Mouse (Mus musculus) brown adipose tissue, adult 24 weeks (tissue): Measurements from ENCODE around the gene Angptl6. TPM values are rescaled to one million over a fixed set of nuclear protein-coding genes. Genes with fewer than 3 reads are reported as not detected.
"Not testable (repeated sequence)": the region's sequence is repeated elsewhere in the genome, so short reads cannot be mapped to it uniquely, and the experiment has no call there.

Source experiments
- H3K27ac ChIP-seq: fragments of 200-500 bp; replicated peaks from 2 replicates; pipeline ENCODE4 v1.5.1; 2012; ENCODE audit warnings: low read depth, mild to moderate bottlenecking, low read length
- H3K4me1 ChIP-seq: fragments of 200-500 bp; 2 replicates; pipeline ENCODE4 v1.6.1; 2012; ENCODE audit warnings: low read length, mixed read lengths; ENCODE audit not compliant: control insufficient read depth, insufficient read depth, insufficient read length
- H3K4me3 ChIP-seq: fragments of 200-500 bp; 2 replicates; pipeline ENCODE4 v1.5.1; 2012; ENCODE audit warnings: low read depth, mild to moderate bottlenecking, low read length, moderate library complexity; ENCODE audit not compliant: insufficient read depth
- polyA plus RNA-seq: library from polyadenylated mRNA; stranded (reverse); fragments of >200 nt; gene quantifications from 2 replicates; pipeline ENCODE4 v1.2.4, GENCODE M21; 2012; ENCODE audit not compliant: missing spikeins, insufficient read depth, insufficient read length

The Angptl6 gene
- polyA plus RNA-seq, 1 experiment: 5.0 TPM

GRCm38 (mm10) chr9:20835431-20835954, 44.0 kb downstream of the Angptl6 start:
- H3K4me1 ChIP-seq, H3K4me3 ChIP-seq, H3K27ac ChIP-seq: not testable (repeated sequence)

DNA sequence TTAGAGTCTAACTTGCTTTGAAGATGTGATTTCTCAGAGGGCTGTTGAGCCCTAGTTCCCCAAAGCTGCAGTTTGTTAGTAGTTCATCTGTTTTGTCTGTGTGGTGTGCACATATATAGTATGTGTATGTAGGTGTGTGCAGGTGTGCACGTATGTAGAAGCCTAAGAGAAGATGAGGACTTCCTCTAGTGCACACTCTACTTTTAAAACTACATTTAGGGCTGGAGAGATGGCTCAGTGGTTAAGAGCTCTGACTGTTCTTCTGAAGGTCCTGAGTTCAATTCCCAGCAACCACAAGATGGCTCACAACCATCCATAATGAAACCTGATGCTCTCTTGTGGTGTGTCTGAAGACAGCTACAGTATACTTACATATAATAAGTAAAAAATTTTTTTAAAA, 44.6 kb downstream of the Angptl6 start:
- H3K4me3 ChIP-seq: no peak overlapping the region
- no peak overlapping the region for H3K27ac ChIP-seq
- H3K4me1 ChIP-seq: peaks cover 2% of the 10 kb centered on the region; the same call in 1 of the 2 replicates

DNA sequence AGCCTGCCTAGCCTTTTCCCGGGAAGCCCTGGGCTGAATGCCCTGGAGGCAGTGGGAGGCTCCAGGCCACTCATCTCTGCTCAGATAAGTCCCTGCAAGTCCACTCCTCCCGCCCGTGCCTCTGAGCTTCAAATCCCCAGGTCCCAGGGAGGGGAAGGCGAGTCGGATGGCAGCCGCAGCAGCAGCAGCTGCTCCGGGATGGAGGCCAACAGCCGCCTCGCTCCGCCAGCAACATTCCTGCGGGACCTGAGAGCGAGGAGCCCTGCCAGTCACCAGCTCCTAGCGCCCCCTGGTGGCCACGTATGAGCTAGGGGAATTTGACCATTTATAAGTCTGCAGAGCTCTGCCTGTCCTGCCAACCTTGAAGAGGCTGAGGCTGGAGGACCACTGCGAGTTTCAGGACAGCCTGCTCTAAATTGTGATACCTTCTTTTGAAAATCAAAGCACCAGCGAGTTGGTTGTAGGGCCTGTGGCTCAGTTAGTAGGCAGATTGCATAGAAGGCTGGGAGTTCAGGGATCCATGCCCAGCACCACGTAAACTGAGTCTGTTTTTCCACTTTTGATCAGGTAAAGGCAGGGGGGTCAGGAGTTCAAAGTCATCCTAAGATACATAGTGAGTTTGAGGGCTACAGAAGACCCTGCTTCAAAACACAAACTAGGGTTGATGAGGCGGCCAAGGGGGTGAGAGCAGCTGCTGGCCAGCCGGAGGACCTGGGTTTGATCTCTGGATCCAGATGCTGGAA, 48.5 kb downstream of the Angptl6 start:
- peaks cover 2% of the 10 kb centered on the region; the same call in 1 of the 2 replicates for H3K4me1 ChIP-seq
- no peak overlapping the region for H3K27ac ChIP-seq
- H3K4me3 ChIP-seq: no peak overlapping the region

- no peak overlapping the region for H3K4me3 ChIP-seq
These were observed 51.4 kb downstream of the Angptl6 start for GRCm38 (mm10) chr9:20828127-20828526.

GRCm38 (mm10) chr9:20825781-20826180, 53.7 kb downstream of the Angptl6 start:
- H3K4me3 ChIP-seq: no peak overlapping the region
- H3K27ac ChIP-seq: no peak overlapping the region
- H3K4me1 ChIP-seq: peaks cover 2% of the 10 kb centered on the region; the same call in 1 of the 2 replicates

More at GRCm38 (mm10) chr9:20828127-20828526, 51.4 kb downstream of the Angptl6 start:
- Histone ChIP-seq H3K4me1 (peaks cover 2% of the 10 kb centered on the region; the same call in 1 of the 2 replicates), H3K27ac (no peak overlapping the region)

Other genes starting within 250 kb of the Angptl6 start
- gene Ubl5, start 236.8 kb downstream of the Angptl6 start, polyA plus RNA-seq: 257 and 293 TPM in 2 replicates
- gene Fbxl12, start 235.0 kb downstream of the Angptl6 start, polyA plus RNA-seq: 5.8 and 6.5 TPM in 2 replicates
- 13.9 and 17.2 TPM in 2 replicates for gene Pin1, start 227.6 kb downstream of the Angptl6 start, polyA plus RNA-seq
- 0.63 TPM in 1 of 2 replicates, not detected in the other for gene Olfm2, start 133.4 kb downstream of the Angptl6 start, polyA plus RNA-seq
- gene Col5a3, start 64.7 kb downstream of the Angptl6 start, polyA plus RNA-seq: 16.9 and 23.5 TPM in 2 replicates
- gene Rdh8, start 61.2 kb downstream of the Angptl6 start, polyA plus RNA-seq: not detected in 2 replicates
- 2.1 and 5.8 TPM in 2 replicates for gene A230050P20Rik, start 11.1 kb downstream of the Angptl6 start, polyA plus RNA-seq
- 6.6 and 7.9 TPM in 2 replicates for gene Ppan, start 8.4 kb upstream of the Angptl6 start, polyA plus RNA-seq
- 61.4 and 66.1 TPM in 2 replicates for gene Eif3g, start 18.9 kb upstream of the Angptl6 start, polyA plus RNA-seq
- 3.5 and 7.7 TPM in 2 replicates for gene Dnmt1, start 80.2 kb upstream of the Angptl6 start, polyA plus RNA-seq
- gene S1pr2, start 97.1 kb upstream of the Angptl6 start, polyA plus RNA-seq: 1.3 and 2.6 TPM in 2 replicates
- 140 and 185 TPM in 2 replicates for gene Mrpl4, start 123.0 kb upstream of the Angptl6 start, polyA plus RNA-seq
- gene Icam1, start 136.3 kb upstream of the Angptl6 start, polyA plus RNA-seq: 2.3 and 3.1 TPM in 2 replicates
- not detected in 2 replicates for gene Icam4, start 149.6 kb upstream of the Angptl6 start, polyA plus RNA-seq
- gene Icam5, start 152.3 kb upstream of the Angptl6 start, polyA plus RNA-seq: not detected in 2 replicates
- gene Zglp1, start 187.4 kb upstream of the Angptl6 start, polyA plus RNA-seq: not detected in 2 replicates
- gene Gm49373, start 193.4 kb upstream of the Angptl6 start, polyA plus RNA-seq: 0.79 TPM in 1 of 2 replicates, not detected in the other
- 52.7 and 55.1 TPM in 2 replicates for gene Fdx1l, start 193.9 kb upstream of the Angptl6 start, polyA plus RNA-seq
- not detected in 2 replicates for gene Gm38431, start 212.3 kb upstream of the Angptl6 start, polyA plus RNA-seq
- gene Raver1, start 212.3 kb upstream of the Angptl6 start, polyA plus RNA-seq: 15.5 and 16.4 TPM in 2 replicates